Mouse (Mus musculus) bone marrow macrophage, adult 2 months (primary cell): ENCODE measurements at regions not wholly inside any gene's neighbourhood (a gene's known extent, or its start where the extent isn't known, plus 50 kb on each side); places are given as distances from the start of the nearest gene placed in this dataset.

Experiments
- CTCF ChIP-seq: IDR thresholded peaks from 2 replicates; pipeline ENCODE4 v1.5.1; 2012; ENCODE audit warnings: low read depth, mild to moderate bottlenecking, low read length, moderate library complexity
- POLR2A ChIP-seq: IDR thresholded peaks from 2 replicates; pipeline ENCODE4 v1.6.1; 2012; ENCODE audit warnings: mild to moderate bottlenecking, low read depth, low read length, borderline replicate concordance

DNA sequence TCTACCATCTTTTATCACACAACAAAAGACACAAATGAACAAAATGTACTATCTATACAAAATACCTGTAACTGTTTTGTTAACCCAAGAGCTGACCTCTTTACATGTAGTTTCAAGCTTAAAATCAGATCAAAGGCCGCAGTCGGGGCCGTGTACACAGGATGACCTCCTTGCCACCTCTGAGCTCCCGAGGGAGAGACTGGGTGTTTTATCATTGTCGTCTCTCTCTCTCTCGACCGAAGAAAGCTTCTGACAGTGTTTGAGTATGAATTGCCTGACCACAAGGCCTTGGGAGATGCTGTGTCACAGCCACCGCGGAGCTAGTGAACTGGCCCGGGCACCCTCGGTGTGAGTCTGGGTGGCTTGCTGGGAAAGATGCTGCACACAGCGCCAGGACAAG lies 105.5 kb downstream of the Mbip start:
- TF ChIP-seq CTCF (no peak), POLR2A (no peak)
